Mouse (Mus musculus) spleen, postnatal 36 days (tissue): Measurements from ENCODE around the gene Olfr701.
A peak's percentile ranks its signal among the peaks of the same experiment; 100 is the strongest.

ENCODE experiments used
- DNase-seq, 2 experiments: peaks; one replicate each; pipeline ENCODE4 v3.0.0; 2022; ENCODE audit warnings: low spot score in 2 of 2, mixed read lengths in 1 of 2

Olfr701 gene

DNA sequence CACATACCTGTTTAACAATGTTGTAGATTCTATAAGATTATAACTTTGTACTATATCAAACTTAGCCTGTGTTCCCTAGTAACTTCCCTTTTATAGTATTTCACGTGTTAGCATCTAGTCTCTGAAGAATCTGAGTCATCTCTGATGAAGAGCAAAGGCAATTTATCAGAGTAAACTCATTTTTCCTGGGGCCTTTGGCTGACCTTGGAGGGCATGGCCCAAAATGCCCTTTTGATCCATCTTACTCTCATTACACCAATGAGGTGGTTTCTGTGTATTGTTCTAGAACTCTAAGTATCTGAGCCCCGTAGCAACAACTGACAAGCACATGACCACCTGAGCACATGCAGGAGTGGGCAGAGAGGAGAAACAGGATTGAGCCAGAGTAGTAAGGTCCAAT lies at the start of gene Olfr701:
Olfr701 (plus strand) TSS at position 301 of the 400 bp plus-strand sequence.
- no peak for DNase-seq

DNA sequence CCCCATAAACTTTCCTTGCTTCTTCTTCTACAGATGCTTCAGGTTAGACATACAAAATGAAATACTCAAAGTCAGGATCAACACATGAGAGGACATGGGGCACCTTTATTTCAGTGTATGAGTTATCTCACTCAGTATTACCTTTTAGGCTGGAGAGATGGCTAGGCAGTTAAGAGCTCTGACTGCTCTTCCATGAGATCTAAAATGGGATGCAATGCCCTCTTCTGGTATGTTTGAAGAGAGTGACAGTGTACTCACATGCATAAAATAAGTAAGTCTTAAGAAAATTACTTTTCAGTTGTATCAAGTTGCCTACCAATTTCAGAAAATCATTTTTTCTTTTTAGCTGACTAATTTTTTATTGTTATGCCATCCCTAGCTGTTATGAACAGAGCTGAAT lies 25.6 kb upstream of the Olfr701 start:
- peak in 1 of 2 experiments; percentile 17 for DNase-seq

DNA sequence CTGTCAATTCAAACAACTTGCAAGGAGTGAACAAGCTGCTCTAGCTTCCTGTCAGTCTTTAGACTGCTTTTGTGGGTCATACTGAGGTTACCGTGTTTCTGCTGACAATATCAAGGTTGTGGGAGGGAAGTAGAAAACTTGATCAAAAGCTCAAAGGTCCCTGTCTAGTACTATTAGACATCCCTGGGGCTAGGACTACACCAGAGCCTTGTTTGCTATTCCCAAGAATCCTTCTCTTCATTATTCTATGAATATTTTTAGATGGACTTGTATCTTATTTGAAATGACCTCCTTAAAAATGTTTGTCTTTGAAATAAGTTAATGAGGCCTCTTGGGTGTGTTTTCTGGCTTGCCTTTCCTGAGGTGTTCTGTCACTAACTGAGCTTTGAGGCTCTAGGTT lies 20.8 kb upstream of the Olfr701 start, which contains the start of gene Olfr699:
Olfr699 (minus strand) TSS at position 101 of the 400 bp plus-strand sequence.
- DNase-seq, result no peak

DNA sequence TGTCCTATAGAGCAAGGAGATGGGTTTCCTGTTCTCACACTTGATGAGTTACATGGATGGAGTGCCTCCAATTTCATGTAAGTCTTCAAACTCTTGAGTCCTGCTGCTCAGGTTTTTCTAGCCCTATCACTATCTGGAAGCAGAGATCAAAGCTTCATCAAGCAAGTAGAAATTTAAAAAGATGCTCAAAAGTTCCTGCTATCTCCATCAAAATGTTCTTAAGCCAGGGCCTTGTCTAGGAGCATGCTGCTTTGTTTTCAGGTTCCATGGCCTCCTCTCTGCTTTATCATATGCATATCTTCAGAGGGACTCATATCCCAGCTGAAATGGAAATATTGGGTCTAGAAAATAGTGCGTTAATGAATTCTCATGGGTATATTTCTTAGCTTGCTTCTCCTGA lies 5.2 kb upstream of the Olfr701 start, which contains the start of gene Olfr700:
Olfr700 (minus strand) TSS at position 101 of the 400 bp plus-strand sequence.
- DNase-seq, result no peak

DNA sequence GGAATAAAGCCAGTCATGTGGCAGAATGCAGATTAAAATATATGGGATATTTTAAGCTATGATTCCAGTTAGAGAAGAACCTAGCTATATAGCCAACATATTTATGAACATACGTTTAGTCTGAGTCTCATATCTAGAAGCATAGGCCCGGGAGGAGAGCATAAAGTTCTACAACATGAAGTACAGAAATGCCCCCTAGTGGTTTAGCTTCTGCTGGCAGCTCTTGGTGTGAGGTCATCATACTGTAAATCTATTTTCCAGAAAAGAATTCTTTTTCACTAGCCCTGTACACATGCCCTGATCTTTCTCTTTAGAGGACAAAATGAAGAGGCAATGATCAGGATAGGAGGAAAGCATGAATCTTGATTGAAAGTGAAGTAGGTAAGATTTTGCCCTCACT lies 1.8 kb downstream of the Olfr701 start:
- DNase-seq, result peak; percentile 17 to 27

DNA sequence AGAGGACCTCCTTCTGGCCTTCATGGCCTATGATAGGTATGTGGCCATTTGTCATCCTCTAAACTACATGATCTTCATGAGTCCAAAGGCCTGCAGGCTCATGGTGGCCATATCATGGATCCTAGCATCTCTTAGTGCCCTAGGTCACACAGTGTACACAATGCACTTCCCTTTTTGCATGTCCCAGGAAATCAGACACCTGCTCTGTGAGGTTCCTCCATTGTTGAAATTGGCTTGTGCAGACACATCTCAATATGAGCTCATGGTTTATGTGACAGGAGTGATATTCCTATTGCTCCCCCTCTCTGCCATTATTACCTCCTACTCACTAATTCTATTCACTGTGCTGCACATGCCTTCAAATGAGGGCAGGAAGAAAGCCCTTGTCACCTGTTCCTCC lies 4.5 kb downstream of the Olfr701 start:
- no peak for DNase-seq

DNA sequence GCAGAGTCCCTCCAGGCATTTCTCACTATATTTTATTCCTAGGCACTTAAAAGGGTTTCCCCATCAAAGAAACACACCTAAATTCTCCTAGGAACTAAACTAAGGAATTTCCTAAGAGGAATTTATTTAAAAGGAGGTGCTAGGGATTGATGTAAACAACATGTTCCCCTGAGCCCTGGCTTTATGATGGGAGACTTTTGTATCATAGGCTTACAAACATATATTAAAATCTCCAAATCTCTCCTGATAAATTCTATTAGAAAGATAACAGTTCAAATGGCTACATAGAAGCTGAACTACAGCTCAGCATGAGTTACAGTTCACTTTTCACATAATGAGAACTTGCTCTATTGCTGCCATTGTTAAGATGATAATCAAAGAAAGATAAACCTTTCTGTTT lies 19.9 kb downstream of the Olfr701 start, which contains the start of gene Olfr702:
Olfr702 (minus strand) TSS at position 101 of the 400 bp plus-strand sequence.
- DNase-seq, result no peak

DNA sequence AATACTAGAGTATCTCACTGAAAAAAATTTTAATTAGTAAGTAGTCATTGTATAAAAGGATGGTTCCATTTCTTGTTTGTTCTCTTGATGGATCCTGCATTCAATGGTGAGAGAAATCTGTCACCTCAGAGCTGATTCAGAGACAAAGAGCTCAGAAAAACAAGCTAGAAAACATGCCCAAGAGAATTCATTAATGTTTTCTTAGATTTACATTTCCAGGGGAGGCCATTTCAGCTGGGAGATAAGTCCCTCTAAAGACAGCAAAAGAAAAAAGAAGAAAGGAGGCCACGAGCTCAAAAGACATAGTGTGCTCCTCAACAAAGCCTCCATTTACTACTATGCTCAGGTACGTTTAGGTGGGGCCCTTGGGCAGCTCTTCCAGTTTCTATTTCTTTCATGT lies 29.1 kb downstream of the Olfr701 start, which contains the start of gene Olfr703:
Olfr703 (plus strand) TSS at position 301 of the 400 bp plus-strand sequence.
- no peak for DNase-seq

DNA sequence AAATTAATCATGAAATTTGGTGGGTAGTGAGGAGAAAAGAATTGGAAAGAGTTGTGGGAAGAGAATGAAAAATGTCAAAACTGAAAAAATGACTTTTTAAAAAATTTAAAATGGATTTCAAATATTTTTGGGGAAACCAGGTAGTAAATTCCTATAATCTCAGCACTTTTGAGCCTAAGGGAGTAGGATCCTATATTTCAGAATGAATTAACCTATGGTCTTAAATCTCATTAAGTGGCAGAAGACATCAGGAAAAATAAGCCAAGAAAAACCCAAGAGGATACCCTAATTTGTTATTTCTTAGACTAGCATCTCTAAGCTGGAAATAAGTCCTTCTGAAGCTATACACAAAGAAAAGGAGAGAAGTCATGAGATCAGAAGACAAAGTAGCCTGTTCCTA lies 49.0 kb downstream of the Olfr701 start, which contains the start of gene Olfr704:
Olfr704 (plus strand) TSS at position 301 of the 400 bp plus-strand sequence.
- no peak for DNase-seq
